Mouse (Mus musculus) urinary bladder, postnatal 25 days (tissue): Measurements from ENCODE around the gene Hk1.
A peak's percentile ranks its signal among the peaks of the same experiment; 100 is the strongest.

Experiments used
- DNase-seq: peaks from one replicate; pipeline ENCODE4 v3.0.0; 2022; ENCODE audit warnings: low spot score

Gene Hk1

GRCm38 (mm10) chr10:62269278-62269677 is 110.4 kb downstream of the Hk1 start:
- no peak for DNase-seq

- DNase-seq, result no peak
These were observed 115.4 kb downstream of the Hk1 start for GRCm38 (mm10) chr10:62264299-62264698.

GRCm38 (mm10) chr10:62261115-62261886 is 118.4 kb downstream of the Hk1 start:
- DNase-seq, result peak; percentile 53

GRCm38 (mm10) chr10:62258298-62258697 is 121.4 kb downstream of the Hk1 start:
- no peak for DNase-seq

GRCm38 (mm10) chr10:62252496-62253235 is 127.0 kb downstream of the Hk1 start:
- no peak for DNase-seq

GRCm38 (mm10) chr10:62252000-62252488 is 127.7 kb downstream of the Hk1 start, which contains the start of gene Tacr2:
Tacr2 (plus strand) TSS chr10:62252438.
- no peak for DNase-seq

GRCm38 (mm10) chr10:62247815-62248214 is 131.9 kb downstream of the Hk1 start:
- no peak for DNase-seq

GRCm38 (mm10) chr10:62247156-62247555 is 132.6 kb downstream of the Hk1 start:
- no peak for DNase-seq

- no peak for DNase-seq
These were observed 135.6 kb downstream of the Hk1 start for GRCm38 (mm10) chr10:62244067-62244466.

- DNase-seq, result no peak
These were observed 136.8 kb downstream of the Hk1 start for GRCm38 (mm10) chr10:62242896-62243295.

- no peak for DNase-seq
These were observed 137.3 kb downstream of the Hk1 start for GRCm38 (mm10) chr10:62242358-62242757.

GRCm38 (mm10) chr10:62239270-62239669 is 140.4 kb downstream of the Hk1 start:
- DNase-seq, result no peak

GRCm38 (mm10) chr10:62238688-62239087 is 141.0 kb downstream of the Hk1 start:
- no peak for DNase-seq

- DNase-seq, result no peak
These were observed 142.5 kb downstream of the Hk1 start for GRCm38 (mm10) chr10:62237205-62237604.

GRCm38 (mm10) chr10:62236165-62236564 is 143.5 kb downstream of the Hk1 start:
- DNase-seq, result no peak

- DNase-seq, result no peak
These were observed 147.9 kb downstream of the Hk1 start for GRCm38 (mm10) chr10:62231811-62232210.

- no peak for DNase-seq
These were observed 148.3 kb downstream of the Hk1 start for GRCm38 (mm10) chr10:62231395-62231732.

GRCm38 (mm10) chr10:62230708-62231394 is 148.9 kb downstream of the Hk1 start, which contains the start of gene Tspan15:
Tspan15 (minus strand) TSS chr10:62231251.
- peak; percentile 92 for DNase-seq

- no peak for DNase-seq
These were observed 151.6 kb downstream of the Hk1 start for GRCm38 (mm10) chr10:62228126-62228525.

- no peak for DNase-seq
These were observed 153.9 kb downstream of the Hk1 start for GRCm38 (mm10) chr10:62225839-62226238.

GRCm38 (mm10) chr10:62224231-62224630 is 155.5 kb downstream of the Hk1 start:
- no peak for DNase-seq

GRCm38 (mm10) chr10:62222777-62223176 is 156.9 kb downstream of the Hk1 start:
- DNase-seq, result peak; percentile 47

- no peak for DNase-seq
These were observed 158.1 kb downstream of the Hk1 start for GRCm38 (mm10) chr10:62221647-62222046.
